Mouse (Mus musculus): ENCODE results near the gene Mrc2. TPM values are rescaled to one million over a fixed set of nuclear protein-coding genes. Genes with fewer than 3 reads are reported as not detected.

Gene Mrc2
- total and polyA plus RNA-seq, 3 experiments: under 0.01 to 0.10 (median 0.09) TPM

DNA sequence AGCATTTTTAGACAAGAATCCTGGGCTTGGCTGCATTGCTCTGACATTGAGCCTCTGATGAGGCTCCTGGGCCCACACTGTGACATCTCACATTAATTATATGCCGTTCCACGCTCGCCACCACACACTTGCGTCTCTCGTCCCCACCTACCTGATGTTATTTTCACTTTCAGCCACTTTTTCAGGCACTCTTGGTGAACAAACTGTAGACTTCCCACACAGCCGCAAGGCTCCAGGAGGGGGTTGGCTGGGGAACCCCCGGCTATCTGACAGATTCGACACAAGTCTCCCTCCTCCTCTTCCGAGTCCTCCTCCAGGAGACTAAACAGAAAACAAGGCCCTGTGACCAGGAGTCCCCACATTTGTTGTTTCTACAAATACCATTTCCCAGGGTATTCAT lies 92.8 kb downstream of the Mrc2 start:
- Histone ChIP-seq H3K27me3 (replicated peaks) (no peaks in the 10 kb centered on the region), H3K27ac (ENCODE audit: insufficient read depth, low read depth) (no peak overlapping the region), H3K36me3 (replicated peaks in 1 of 2; ENCODE audit: control insufficient read depth in 1 of 2, insufficient read depth in 1 of 2, low read length in 1 of 2) (no peaks in the 10 kb centered on the region), H3K4me1 (ENCODE audit: control insufficient read depth in 1 of 2, insufficient read depth in 2 of 2) (peaks cover 0 to 9% of the 10 kb centered on the region in 2 experiments; a peak in 2 of 4 replicates), H3K4me2 (ENCODE audit: insufficient read depth, low read depth, poor library complexity, severe bottlenecking) (no peak overlapping the region), H3K4me3 (replicated peaks in 1 of 3; ENCODE audit: low read depth in 2 of 3, low read length in 2 of 3, poor library complexity in 1 of 3) (no peak overlapping the region), H3K9ac (ENCODE audit: insufficient read depth, low read depth) (no peak overlapping the region), H3K9me3 (replicated peaks; ENCODE audit: low read length) (peaks cover 8% of the 10 kb centered on the region), H3K79me2 (replicated peaks; ENCODE audit: control insufficient read depth, extremely low read depth, insufficient read depth, poor library complexity, severe bottlenecking) (no peaks in the 10 kb centered on the region)
- DNase-seq (ENCODE audit: extremely low read depth): peak; percentile 28
- dilution Hi-C loops (cut with MboI; ENCODE audit: extremely low pct_ligation_motif_present, extremely low pct_unique_long_range_greater_than_20kb, low sequenced_read_pairs): no loop called here
- TF ChIP-seq BHLHE40 (IDR thresholded peaks at IDR 0.05; ENCODE audit: low read depth, low read length) (peak; percentile 46), GABPA (IDR thresholded peaks at IDR 0.05; ENCODE audit: insufficient replicate concordance, low read depth, low read length) (no peak), CHD1 (IDR thresholded peaks at IDR 0.05; ENCODE audit: low read depth, low read length) (no peak), TCF12 (IDR thresholded peaks at IDR 0.05; ENCODE audit: low read depth, low read length) (0 out of 2 replicates have a peak, but pooled peaks have one; percentile 30), IRF4 (IDR thresholded peaks at IDR 0.05; ENCODE audit: low read depth, low read length) (peak; percentile 43; the same call in 1 of the 2 replicates), EP300 (IDR thresholded peaks at IDR 0.05; ENCODE audit: low read length) (0 out of 2 replicates have a peak, but pooled peaks have one; percentile 19)
- in situ Hi-C loops (cut with MboI; ENCODE audit: low pct_ligation_motif_present, low pct_unique_long_range_greater_than_20kb, low sequenced_read_pairs): no loop called here

DNA sequence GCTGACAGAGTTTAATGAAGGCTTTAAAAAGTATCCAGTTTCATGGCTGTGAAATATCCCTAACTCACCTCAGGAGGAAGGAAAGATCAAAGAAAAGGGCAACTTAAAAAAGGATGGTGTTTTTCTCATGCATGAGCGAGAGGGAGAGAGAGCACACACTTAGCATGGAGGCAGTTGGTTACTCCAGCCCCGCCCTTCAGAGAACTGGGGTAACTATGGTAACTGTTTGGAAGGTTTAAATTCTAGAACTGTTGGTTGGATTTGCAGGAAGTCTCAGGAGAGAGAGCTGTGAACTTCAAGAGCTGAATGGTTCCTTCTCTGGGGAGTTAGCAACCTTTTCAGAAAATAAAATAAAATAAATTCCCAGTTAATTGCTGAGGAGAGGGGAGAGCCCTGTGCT lies 96.2 kb downstream of the Mrc2 start:
- Histone ChIP-seq H3K9me3 (replicated peaks; ENCODE audit: low read length) (peaks cover 8% of the 10 kb centered on the region), H3K4me3 (replicated peaks in 1 of 3; ENCODE audit: low read depth in 2 of 3, low read length in 2 of 3, poor library complexity in 1 of 3) (no peak overlapping the region), H3K4me2 (ENCODE audit: insufficient read depth, low read depth, poor library complexity, severe bottlenecking) (no peak overlapping the region), H3K36me3 (replicated peaks in 1 of 2; ENCODE audit: control insufficient read depth in 1 of 2, insufficient read depth in 1 of 2, low read length in 1 of 2) (no peaks in the 10 kb centered on the region), H3K9ac (ENCODE audit: insufficient read depth, low read depth) (no peak overlapping the region), H3K4me1 (ENCODE audit: control insufficient read depth in 1 of 2, insufficient read depth in 2 of 2) (peaks cover 0 to 4% of the 10 kb centered on the region in 2 experiments; a peak in 2 of 4 replicates), H3K27ac (ENCODE audit: insufficient read depth, low read depth) (no peak overlapping the region), H3K79me2 (replicated peaks; ENCODE audit: control insufficient read depth, extremely low read depth, insufficient read depth, poor library complexity, severe bottlenecking) (no peaks in the 10 kb centered on the region), H3K27me3 (replicated peaks) (no peaks in the 10 kb centered on the region)
- dilution Hi-C loops (cut with MboI; ENCODE audit: extremely low pct_ligation_motif_present, extremely low pct_unique_long_range_greater_than_20kb, low sequenced_read_pairs): no loop called here
- no peak for DNase-seq (ENCODE audit: extremely low read depth)
- in situ Hi-C loops (cut with MboI; ENCODE audit: low pct_ligation_motif_present, low pct_unique_long_range_greater_than_20kb, low sequenced_read_pairs): no loop called here
- TF ChIP-seq JUND (conservative IDR thresholded peaks at IDR 0.05; ENCODE audit: low read depth, low read length) (no peak), MAFK (IDR thresholded peaks at IDR 0.05; ENCODE audit: insufficient replicate concordance, low read length) (no peak), MAZ (IDR thresholded peaks at IDR 0.05; ENCODE audit: low read depth, low read length) (no peak), EP300 (IDR thresholded peaks at IDR 0.05; ENCODE audit: low read length) (no peak), KAT2A (IDR thresholded peaks at IDR 0.05; ENCODE audit: insufficient replicate concordance, low read length) (no peak), MEF2A (IDR thresholded peaks at IDR 0.05; ENCODE audit: borderline replicate concordance, low read depth, low read length) (no peak), CHD1 (IDR thresholded peaks at IDR 0.05; ENCODE audit: low read depth, low read length) (no peak), TBP (conservative IDR thresholded peaks at IDR 0.05; ENCODE audit: low read depth, low read length) (no peak)

DNA sequence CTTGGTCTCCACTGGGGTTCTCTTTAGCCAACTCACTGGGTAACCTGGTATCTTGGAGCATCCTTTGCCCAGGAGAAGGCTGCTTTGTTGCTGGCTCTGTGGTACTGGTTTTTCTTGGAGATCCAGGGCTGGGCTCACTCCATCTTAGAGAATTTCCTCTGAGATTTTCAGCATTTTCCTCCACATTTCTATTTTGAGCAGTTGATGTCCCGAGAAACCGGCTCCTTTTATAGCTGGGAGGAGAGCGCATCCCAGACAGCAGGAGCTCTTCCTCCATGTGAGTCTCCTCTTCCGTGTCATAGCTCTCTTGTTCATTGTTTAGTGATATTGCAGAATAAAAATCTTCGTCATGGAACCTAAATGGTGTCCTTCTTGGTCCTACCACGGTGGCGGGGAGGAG lies 97.8 kb downstream of the Mrc2 start:
- no peak for DNase-seq (ENCODE audit: extremely low read depth)
- Histone ChIP-seq H3K9me3 (replicated peaks; ENCODE audit: low read length) (peaks cover 4% of the 10 kb centered on the region), H3K27me3 (replicated peaks) (no peaks in the 10 kb centered on the region), H3K79me2 (replicated peaks; ENCODE audit: control insufficient read depth, extremely low read depth, insufficient read depth, poor library complexity, severe bottlenecking) (no peaks in the 10 kb centered on the region), H3K36me3 (replicated peaks in 1 of 2; ENCODE audit: control insufficient read depth in 1 of 2, insufficient read depth in 1 of 2, low read length in 1 of 2) (no peaks in the 10 kb centered on the region), H3K9ac (ENCODE audit: insufficient read depth, low read depth) (no peak overlapping the region), H3K4me3 (replicated peaks in 1 of 3; ENCODE audit: low read depth in 2 of 3, low read length in 2 of 3, poor library complexity in 1 of 3) (no peak overlapping the region), H3K4me1 (ENCODE audit: control insufficient read depth in 1 of 2, insufficient read depth in 2 of 2) (peaks cover 0 to 4% of the 10 kb centered on the region in 2 experiments; a peak in 2 of 4 replicates), H3K27ac (ENCODE audit: insufficient read depth, low read depth) (no peak overlapping the region), H3K4me2 (ENCODE audit: insufficient read depth, low read depth, poor library complexity, severe bottlenecking) (no peak overlapping the region)
- TF ChIP-seq JUND (conservative IDR thresholded peaks at IDR 0.05; ENCODE audit: low read depth, low read length) (no peak), POLR2A (IDR thresholded peaks at IDR 0.05; ENCODE audit: low read depth, low read length) (no peak), POLR2AphosphoS2 (IDR thresholded peaks at IDR 0.05; ENCODE audit: low read depth, low read length) (no peak), MAZ (IDR thresholded peaks at IDR 0.05; ENCODE audit: low read depth, low read length) (no peak), UBTF (IDR thresholded peaks at IDR 0.05; ENCODE audit: low read depth, low read length) (no peak), EP300 (IDR thresholded peaks at IDR 0.05; ENCODE audit: low read length) (no peak), ZKSCAN1 (IDR thresholded peaks at IDR 0.05; ENCODE audit: borderline replicate concordance, low read depth, low read length) (no peak), MXI1 (IDR thresholded peaks at IDR 0.05; ENCODE audit: low read depth, low read length) (no peak), ZNF384 (IDR thresholded peaks at IDR 0.05; ENCODE audit: low read depth, low read length) (no peak), TCF12 (IDR thresholded peaks at IDR 0.05; ENCODE audit: low read depth, low read length) (no peak), USF1 (IDR thresholded peaks at IDR 0.05; ENCODE audit: low read depth, low read length) (no peak), KAT2A (IDR thresholded peaks at IDR 0.05; ENCODE audit: insufficient replicate concordance, low read length) (no peak), MAX (IDR thresholded peaks at IDR 0.05; ENCODE audit: low read length) (no peak), ZC3H11A (IDR thresholded peaks at IDR 0.05; ENCODE audit: low read depth, low read length) (no peak), CTCF (conservative IDR thresholded peaks at IDR 0.05 in 1 of 2, IDR thresholded peaks at IDR 0.05 in 1 of 2; ENCODE audit: low read depth in 2 of 2, low read length in 2 of 2) (no peak), SIN3A (IDR thresholded peaks at IDR 0.05; ENCODE audit: low read length) (no peak)
- in situ Hi-C loops (cut with MboI; ENCODE audit: low pct_ligation_motif_present, low pct_unique_long_range_greater_than_20kb, low sequenced_read_pairs): no loop called here
- dilution Hi-C loops (cut with MboI; ENCODE audit: extremely low pct_ligation_motif_present, extremely low pct_unique_long_range_greater_than_20kb, low sequenced_read_pairs): no loop called here
